Mouse (Mus musculus) CD4-positive, CD25-positive, alpha-beta regulatory T cell, adult 4 months (primary cell): ENCODE measurements around the gene Apon. TPM values are rescaled to one million over a fixed set of nuclear protein-coding genes. Genes with fewer than 3 reads are reported as not detected.
A peak's percentile ranks its signal among the peaks of the same experiment; 100 is the strongest.
"Not testable (repeated sequence)": the region's sequence is repeated elsewhere in the genome, so short reads cannot be mapped to it uniquely, and the experiment has no call there.

Experiments used
- ATAC-seq: one replicate; pipeline ENCODE4 v1.8.0; 2017
- polyA plus RNA-seq, 2 experiments: library from polyadenylated mRNA; unstranded; fragments of 100-300 nt; shearing (Covaris generic); gene quantifications; one replicate each; pipeline ENCODE4 v1.2.1; 2017

The Apon gene
- polyA plus RNA-seq: not detected

- no peak for ATAC-seq
Observed at GRCm38 (mm10) chr10:128253677-128254255, at the start of gene Apon. Apon (plus strand) TSS chr10:128254096.

- ATAC-seq: no peak
Observed at GRCm38 (mm10) chr10:128204941-128205340, 49.0 kb upstream of the Apon start.

GRCm38 (mm10) chr10:128208326-128208725 lies 45.6 kb upstream of the Apon start:
- ATAC-seq: no peak

GRCm38 (mm10) chr10:128209311-128210009 lies 44.4 kb upstream of the Apon start:
- no peak for ATAC-seq

- no peak for ATAC-seq
Observed at GRCm38 (mm10) chr10:128210131-128210530, 43.8 kb upstream of the Apon start.

- no peak for ATAC-seq
Observed at GRCm38 (mm10) chr10:128210954-128211353, 42.9 kb upstream of the Apon start.

GRCm38 (mm10) chr10:128211390-128212108 lies 42.3 kb upstream of the Apon start, which contains the start of gene Spryd4:
Spryd4 (minus strand) TSS chr10:128211807.
- ATAC-seq: peak; percentile 96

GRCm38 (mm10) chr10:128212148-128212547 lies 41.7 kb upstream of the Apon start:
- no peak for ATAC-seq

- ATAC-seq: peak; percentile 76
Observed at GRCm38 (mm10) chr10:128212871-128213323, 41.0 kb upstream of the Apon start.

GRCm38 (mm10) chr10:128214112-128214511 lies 39.8 kb upstream of the Apon start:
- ATAC-seq: not testable (repeated sequence)

GRCm38 (mm10) chr10:128214981-128215380 lies 38.9 kb upstream of the Apon start:
- ATAC-seq: no peak

GRCm38 (mm10) chr10:128218387-128219117 lies 35.3 kb upstream of the Apon start:
- no peak for ATAC-seq

GRCm38 (mm10) chr10:128221533-128222286 lies 32.2 kb upstream of the Apon start:
- peak; percentile 74 for ATAC-seq

- no peak for ATAC-seq
Observed at GRCm38 (mm10) chr10:128225064-128225463, 28.8 kb upstream of the Apon start.

GRCm38 (mm10) chr10:128225538-128225937 lies 28.4 kb upstream of the Apon start, which contains the start of gene Mip:
Mip (plus strand) TSS chr10:128225838.
- ATAC-seq: no peak

GRCm38 (mm10) chr10:128227592-128227991 lies 26.3 kb upstream of the Apon start:
- ATAC-seq: no peak

GRCm38 (mm10) chr10:128228009-128228408 lies 25.9 kb upstream of the Apon start:
- no peak for ATAC-seq

GRCm38 (mm10) chr10:128230582-128230981 lies 23.3 kb upstream of the Apon start:
- ATAC-seq: no peak

- ATAC-seq: peak; percentile 15
Observed at GRCm38 (mm10) chr10:128231146-128231545, 22.8 kb upstream of the Apon start.

GRCm38 (mm10) chr10:128231697-128232419 lies 22.0 kb upstream of the Apon start, which contains the start of gene Timeless:
Timeless (plus strand) TSS chr10:128232065.
- ATAC-seq: peak; percentile 74

GRCm38 (mm10) chr10:128232420-128232985 lies 21.4 kb upstream of the Apon start:
- peak; percentile 50 for ATAC-seq
